Mouse (Mus musculus): Measurements from ENCODE around the gene Dvl3. TPM values are rescaled to one million over a fixed set of nuclear protein-coding genes. Genes with fewer than 3 reads are reported as not detected.

Gene Dvl3
- total RNA-seq (2014; rRNA removed; ENCODE audit: low replicate concordance): 30.1 and 36.9 TPM in 2 replicates
- 10.0 and 11.4 TPM in 2 replicates for polyA plus RNA-seq (2015; fragmentation: Nextera tagmentation; extraction: Ambion mirVana)

DNA sequence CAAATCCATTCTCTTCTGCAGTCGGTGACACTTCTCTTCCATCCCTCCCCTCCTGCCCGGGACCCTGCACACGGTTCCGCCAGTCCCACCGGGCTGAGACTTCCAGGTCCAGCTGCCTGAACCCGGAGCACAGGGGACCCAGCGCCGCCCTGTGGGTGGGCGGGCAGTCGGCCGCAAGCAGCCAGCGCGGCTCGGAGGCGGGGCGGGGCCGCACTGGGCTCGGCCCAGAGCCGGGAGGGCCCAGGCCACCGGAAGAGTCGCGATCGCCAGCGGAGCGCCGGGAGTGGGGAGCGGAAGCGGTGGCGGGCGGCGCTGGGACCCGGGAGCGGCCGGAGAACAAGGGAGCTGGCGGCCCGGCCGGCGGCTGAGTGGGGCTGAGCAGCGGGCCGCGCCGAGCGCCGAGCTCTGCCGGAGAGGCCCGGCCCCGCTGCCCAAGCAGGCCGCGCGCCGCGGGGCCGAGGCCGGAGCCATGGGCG, at the start of gene Dvl3:
TSS of gene Dvl3 (plus strand) at position 257 of the 476 bp plus-strand sequence.
- peak; percentile 93 for DNase-seq (ENCODE audit: low spot score)
- H3K4me1 ChIP-seq (ENCODE audit: control insufficient read depth, insufficient read depth): peaks cover 16% of the 10 kb centered on the region
- peak within 1 kb of the TSS; percentile 92 for H3K4me3 ChIP-seq (ENCODE audit: low read depth, low read length)
- H3K4me2 ChIP-seq (ENCODE audit: low read depth, low read length): peak within 1 kb of the TSS; percentile 83
- H3K27ac ChIP-seq (ENCODE audit: low read depth): peak within 1 kb of the TSS; percentile 95
- WGBS: under 1% methylated on average over 49 of the region's 55 CpGs
- no peaks in the 10 kb centered on the region for H3K9me3 ChIP-seq (replicated peaks; ENCODE audit: control insufficient read depth, low read length)
- peaks cover 12% of the 10 kb centered on the region for H3K36me3 ChIP-seq (replicated peaks; ENCODE audit: control insufficient read depth, insufficient read depth, low read length)
- no peaks in the 10 kb centered on the region for H3K27me3 ChIP-seq (ENCODE audit: control insufficient read depth, insufficient read depth, low read length)
- peak; percentile 96 for ATAC-seq (ENCODE audit: insufficient read depth, low read depth)
- TF ChIP-seq EP300 (IDR thresholded peaks at IDR 0.05; ENCODE audit: low read depth) (no peak; the same call in 1 of the 2 replicates), CTCF (IDR thresholded peaks at IDR 0.05; ENCODE audit: low read depth) (peak; percentile 40)
- H3K9ac ChIP-seq (replicated peaks; ENCODE audit: low read depth, low read length): peak within 1 kb of the TSS; percentile 93

GRCm38 (mm10) chr16:20470981-20471380, 45.8 kb upstream of the Dvl3 start:
- Histone ChIP-seq H3K9me3 (replicated peaks; ENCODE audit: control insufficient read depth, low read length) (no peaks in the 10 kb centered on the region), H3K4me1 (ENCODE audit: control insufficient read depth, insufficient read depth) (no peaks in the 10 kb centered on the region), H3K9ac (replicated peaks; ENCODE audit: low read depth, low read length) (no peak overlapping the region), H3K27ac (ENCODE audit: low read depth) (no peak overlapping the region), H3K36me3 (replicated peaks; ENCODE audit: control insufficient read depth, insufficient read depth, low read length) (no peaks in the 10 kb centered on the region), H3K27me3 (ENCODE audit: control insufficient read depth, insufficient read depth, low read length) (no peaks in the 10 kb centered on the region), H3K4me2 (ENCODE audit: low read depth, low read length) (no peak overlapping the region), H3K4me3 (ENCODE audit: low read depth, low read length) (no peak overlapping the region)
- TF ChIP-seq EP300 (IDR thresholded peaks at IDR 0.05; ENCODE audit: low read depth) (no peak), CTCF (IDR thresholded peaks at IDR 0.05; ENCODE audit: low read depth) (no peak)
- ATAC-seq (ENCODE audit: insufficient read depth, low read depth) (no peak), DNase-seq (ENCODE audit: low spot score) (no peak)
- 89% methylated on average over 2 of the region's 2 CpGs for WGBS

GRCm38 (mm10) chr16:20471686-20472085, 45.1 kb upstream of the Dvl3 start:
- H3K27me3 ChIP-seq (ENCODE audit: control insufficient read depth, insufficient read depth, low read length): no peaks in the 10 kb centered on the region
- no peaks in the 10 kb centered on the region for H3K36me3 ChIP-seq (replicated peaks; ENCODE audit: control insufficient read depth, insufficient read depth, low read length)
- no peak overlapping the region for H3K9ac ChIP-seq (replicated peaks; ENCODE audit: low read depth, low read length)
- H3K4me3 ChIP-seq (ENCODE audit: low read depth, low read length): no peak overlapping the region
- no peak overlapping the region for H3K27ac ChIP-seq (ENCODE audit: low read depth)
- H3K4me2 ChIP-seq (ENCODE audit: low read depth, low read length): no peak overlapping the region
- H3K9me3 ChIP-seq (replicated peaks; ENCODE audit: control insufficient read depth, low read length): no peaks in the 10 kb centered on the region
- ATAC-seq (ENCODE audit: insufficient read depth, low read depth) (no peak), DNase-seq (ENCODE audit: low spot score) (no peak)
- H3K4me1 ChIP-seq (ENCODE audit: control insufficient read depth, insufficient read depth): 0 out of 2 replicates have a peak, but pooled peaks cover 3% of the 10 kb centered on the region
- no peak for TF ChIP-seq CTCF (IDR thresholded peaks at IDR 0.05; ENCODE audit: low read depth)
- TF ChIP-seq EP300 (IDR thresholded peaks at IDR 0.05; ENCODE audit: low read depth): no peak
- 73% methylated on average over 1 of the region's 1 CpGs for WGBS

GRCm38 (mm10) chr16:20473748-20474147, 43.0 kb upstream of the Dvl3 start:
- H3K4me2 ChIP-seq (ENCODE audit: low read depth, low read length): no peak overlapping the region
- no peaks in the 10 kb centered on the region for H3K9me3 ChIP-seq (replicated peaks; ENCODE audit: control insufficient read depth, low read length)
- H3K9ac ChIP-seq (replicated peaks; ENCODE audit: low read depth, low read length): no peak overlapping the region
- H3K36me3 ChIP-seq (replicated peaks; ENCODE audit: control insufficient read depth, insufficient read depth, low read length): no peaks in the 10 kb centered on the region
- WGBS: 83% methylated on average over 1 of the region's 1 CpGs
- TF ChIP-seq CTCF (IDR thresholded peaks at IDR 0.05; ENCODE audit: low read depth): no peak
- TF ChIP-seq EP300 (IDR thresholded peaks at IDR 0.05; ENCODE audit: low read depth): no peak
- H3K27ac ChIP-seq (ENCODE audit: low read depth): no peak overlapping the region
- DNase-seq (ENCODE audit: low spot score) (no peak), ATAC-seq (ENCODE audit: insufficient read depth, low read depth) (no peak)
- 0 out of 2 replicates have a peak, but pooled peaks cover 3% of the 10 kb centered on the region for H3K4me1 ChIP-seq (ENCODE audit: control insufficient read depth, insufficient read depth)
- no peak overlapping the region for H3K4me3 ChIP-seq (ENCODE audit: low read depth, low read length)
- H3K27me3 ChIP-seq (ENCODE audit: control insufficient read depth, insufficient read depth, low read length): no peaks in the 10 kb centered on the region

DNA sequence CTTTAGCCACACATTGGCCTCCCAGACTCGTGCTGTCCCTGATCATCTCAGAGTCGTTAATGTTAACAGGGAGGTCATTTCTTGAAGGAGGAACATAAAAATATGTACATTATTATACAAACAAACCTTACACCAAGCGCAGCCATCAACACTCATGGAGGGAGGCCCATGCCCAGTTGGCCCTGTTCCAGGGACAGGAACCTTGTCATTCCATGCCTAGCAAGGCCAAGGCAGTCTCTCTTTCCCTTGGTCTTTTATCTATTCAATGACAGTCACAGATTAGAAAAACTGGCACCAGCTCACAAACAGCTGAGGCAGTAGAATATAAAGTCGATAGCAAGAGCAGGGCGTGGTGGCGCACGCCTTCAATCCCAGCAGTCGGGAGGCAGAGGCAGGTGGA, 42.6 kb upstream of the Dvl3 start:
- no peak overlapping the region for H3K9ac ChIP-seq (replicated peaks; ENCODE audit: low read depth, low read length)
- DNase-seq (ENCODE audit: low spot score) (no peak), ATAC-seq (ENCODE audit: insufficient read depth, low read depth) (no peak)
- no peak overlapping the region for H3K27ac ChIP-seq (ENCODE audit: low read depth)
- TF ChIP-seq CTCF (IDR thresholded peaks at IDR 0.05; ENCODE audit: low read depth) (no peak), EP300 (IDR thresholded peaks at IDR 0.05; ENCODE audit: low read depth) (no peak)
- H3K4me3 ChIP-seq (ENCODE audit: low read depth, low read length): no peak overlapping the region
- no peaks in the 10 kb centered on the region for H3K27me3 ChIP-seq (ENCODE audit: control insufficient read depth, insufficient read depth, low read length)
- no peak overlapping the region for H3K4me2 ChIP-seq (ENCODE audit: low read depth, low read length)
- no peaks in the 10 kb centered on the region for H3K9me3 ChIP-seq (replicated peaks; ENCODE audit: control insufficient read depth, low read length)
- 60% methylated on average over 8 of the region's 8 CpGs for WGBS
- H3K36me3 ChIP-seq (replicated peaks; ENCODE audit: control insufficient read depth, insufficient read depth, low read length): no peaks in the 10 kb centered on the region
- H3K4me1 ChIP-seq (ENCODE audit: control insufficient read depth, insufficient read depth): 0 out of 2 replicates have a peak, but pooled peaks cover 3% of the 10 kb centered on the region

DNA sequence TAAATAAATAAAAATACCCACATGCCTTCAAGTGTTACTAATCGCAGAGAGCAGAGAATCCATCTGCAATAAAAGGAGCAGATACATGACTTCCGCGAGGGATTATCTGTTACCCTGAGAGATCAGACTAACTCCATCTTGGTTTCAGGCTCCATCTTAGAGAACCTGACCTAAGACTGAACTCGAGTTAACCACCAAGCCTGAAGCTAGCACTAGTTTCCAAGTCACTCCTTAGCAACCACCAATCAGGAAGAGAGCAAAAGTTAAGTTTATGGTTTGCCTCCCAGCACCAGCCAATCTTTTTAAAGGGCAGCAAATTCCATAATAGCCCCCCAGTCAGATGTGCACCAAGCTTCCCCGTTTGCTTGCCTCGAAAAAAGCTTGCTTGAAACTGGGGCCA, 42.0 kb upstream of the Dvl3 start:
- Histone ChIP-seq H3K36me3 (replicated peaks; ENCODE audit: control insufficient read depth, insufficient read depth, low read length) (no peaks in the 10 kb centered on the region), H3K9ac (replicated peaks; ENCODE audit: low read depth, low read length) (no peak overlapping the region), H3K4me2 (ENCODE audit: low read depth, low read length) (no peak overlapping the region), H3K27me3 (ENCODE audit: control insufficient read depth, insufficient read depth, low read length) (no peaks in the 10 kb centered on the region), H3K4me3 (ENCODE audit: low read depth, low read length) (no peak overlapping the region), H3K27ac (ENCODE audit: low read depth) (no peak overlapping the region), H3K4me1 (ENCODE audit: control insufficient read depth, insufficient read depth) (0 out of 2 replicates have a peak, but pooled peaks cover 3% of the 10 kb centered on the region), H3K9me3 (replicated peaks; ENCODE audit: control insufficient read depth, low read length) (no peaks in the 10 kb centered on the region)
- TF ChIP-seq CTCF (IDR thresholded peaks at IDR 0.05; ENCODE audit: low read depth): no peak
- TF ChIP-seq EP300 (IDR thresholded peaks at IDR 0.05; ENCODE audit: low read depth): no peak
- 84% methylated on average over 6 of the region's 6 CpGs for WGBS
- no peak for DNase-seq (ENCODE audit: low spot score)
- no peak for ATAC-seq (ENCODE audit: insufficient read depth, low read depth)
